Mouse (Mus musculus) C2C12 (cell line): Measurements from ENCODE around the gene Sla2.

ENCODE experiments used
- CEBPB ChIP-seq: IDR thresholded peaks from one replicate; pipeline ENCODE4 v1.6.1; 2011; ENCODE audit warnings: low read depth, mild to moderate bottlenecking, control low read depth, moderate library complexity
- CTCF ChIP-seq: IDR thresholded peaks from one replicate; pipeline ENCODE4 v1.5.1; 2011; ENCODE audit not compliant: control insufficient read depth, insufficient read depth, insufficient read length
- FOSL1 ChIP-seq: IDR thresholded peaks from one replicate; pipeline ENCODE4 v1.8.0; 2011; ENCODE audit warnings: mild to moderate bottlenecking, low read length; ENCODE audit not compliant: poor library complexity, insufficient read depth, severe bottlenecking
- MAX ChIP-seq: IDR thresholded peaks from one replicate; pipeline ENCODE4 v1.6.1; 2011; ENCODE audit warnings: mild to moderate bottlenecking, control low read depth
- USF1 ChIP-seq: IDR thresholded peaks from one replicate; pipeline ENCODE4 v1.6.1; 2011; ENCODE audit warnings: low read depth, mild to moderate bottlenecking, control low read depth, moderate library complexity

GRCm38 (mm10) chr2:156882431-156883001 is 4.5 kb downstream of the Sla2 start:
- TF ChIP-seq CTCF (no peak), USF1 (no peak), MAX (no peak), CEBPB (no peak), FOSL1 (no peak)
